Mouse (Mus musculus): ENCODE results near the gene Arcn1.
A peak's percentile ranks its signal among the peaks of the same experiment; 100 is the strongest.

Gene Arcn1

DNA sequence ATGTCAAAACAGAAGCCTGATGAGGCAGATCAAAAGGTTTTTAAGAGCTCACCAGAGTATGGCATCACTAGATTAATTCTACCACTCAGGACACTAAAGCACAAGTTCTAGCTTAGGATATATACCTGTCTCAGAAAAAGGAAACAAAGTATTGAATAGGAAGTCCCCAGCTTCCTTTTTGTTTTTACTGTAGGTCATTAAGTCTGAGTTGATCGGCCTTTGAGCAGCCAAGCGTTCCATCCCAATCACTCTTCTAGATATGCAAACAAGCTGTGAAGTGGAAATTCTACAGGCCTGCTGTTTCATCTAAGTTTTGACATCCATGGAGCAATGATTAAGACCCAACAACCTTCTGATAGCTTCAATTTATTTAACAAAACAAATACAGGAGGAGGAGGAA is 6.8 kb downstream of the Arcn1 start:
- TF ChIP-seq CTCF (conservative IDR thresholded peaks at IDR 0.05; ENCODE audit: low read length): no peak
- no peak for TF ChIP-seq POU5F1 (IDR thresholded peaks at IDR 0.05; ENCODE audit: borderline replicate concordance, low read length)
- TF ChIP-seq NANOG (IDR thresholded peaks at IDR 0.05; ENCODE audit: borderline replicate concordance, low read length): no peak
- H3K9me3 ChIP-seq (ENCODE audit: low read length): no peaks in the 10 kb centered on the region
- peaks cover 29% of the 10 kb centered on the region for H3K4me1 ChIP-seq (replicated peaks; ENCODE audit: low read depth, low read length)
- no peak overlapping the region for H3K4me3 ChIP-seq (replicated peaks; ENCODE audit: low read length)
- peaks cover 58% of the 10 kb centered on the region for H3K36me3 ChIP-seq (ENCODE audit: insufficient read depth, low read length)
- H3K27me3 ChIP-seq (ENCODE audit: insufficient read depth, low read length): no peaks in the 10 kb centered on the region

DNA sequence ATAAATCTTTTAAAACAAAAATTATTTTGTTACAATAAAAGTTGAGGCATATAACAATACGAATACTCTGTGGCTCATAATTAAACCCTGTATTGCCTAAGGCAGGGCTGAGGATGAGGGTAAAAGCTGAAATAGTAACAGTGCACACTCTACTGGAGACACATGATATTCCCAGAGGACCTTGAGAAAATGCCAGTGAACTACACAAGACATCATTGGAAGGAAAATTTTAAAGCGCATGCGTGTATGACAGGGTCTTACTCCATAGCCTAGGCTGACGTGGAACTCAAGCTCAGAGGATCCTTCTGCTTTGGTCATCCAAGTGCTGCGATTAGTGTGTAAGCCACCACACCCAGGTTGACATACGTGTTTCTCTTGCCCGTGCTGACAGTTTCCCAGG is 19.2 kb downstream of the Arcn1 start:
- Histone ChIP-seq H3K9me3 (ENCODE audit: low read length) (no peaks in the 10 kb centered on the region), H3K4me3 (replicated peaks; ENCODE audit: low read length) (no peak overlapping the region), H3K27me3 (ENCODE audit: insufficient read depth, low read length) (no peaks in the 10 kb centered on the region), H3K4me1 (replicated peaks; ENCODE audit: low read depth, low read length) (no peaks in the 10 kb centered on the region), H3K36me3 (ENCODE audit: insufficient read depth, low read length) (peaks cover 92% of the 10 kb centered on the region)
- TF ChIP-seq CTCF (conservative IDR thresholded peaks at IDR 0.05; ENCODE audit: low read length) (peak; percentile 42), NANOG (IDR thresholded peaks at IDR 0.05; ENCODE audit: borderline replicate concordance, low read length) (no peak), POU5F1 (IDR thresholded peaks at IDR 0.05; ENCODE audit: borderline replicate concordance, low read length) (no peak)

DNA sequence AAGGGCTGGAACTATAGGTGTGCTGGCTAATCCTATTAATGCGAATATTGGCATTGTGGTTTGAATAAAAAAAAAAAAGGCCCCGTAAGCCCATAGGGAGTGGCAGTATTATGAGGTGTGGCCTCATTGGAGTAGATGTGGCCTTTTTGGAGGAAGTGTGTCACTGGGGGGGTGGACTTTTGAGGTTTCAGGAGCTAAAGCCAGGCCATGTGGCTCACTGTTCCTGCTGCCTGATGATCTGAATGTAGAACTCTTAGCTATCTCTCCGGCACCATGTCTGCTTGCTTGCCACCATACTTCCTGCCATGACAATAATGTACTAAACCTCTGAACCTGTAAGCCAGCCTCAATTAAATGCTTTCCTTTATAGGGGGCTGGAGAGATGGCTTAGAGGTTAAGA is 20.3 kb downstream of the Arcn1 start:
- Histone ChIP-seq H3K4me3 (replicated peaks; ENCODE audit: low read length) (no peak overlapping the region), H3K4me1 (replicated peaks; ENCODE audit: low read depth, low read length) (no peaks in the 10 kb centered on the region), H3K27me3 (ENCODE audit: insufficient read depth, low read length) (no peaks in the 10 kb centered on the region), H3K36me3 (ENCODE audit: insufficient read depth, low read length) (peaks cover 89% of the 10 kb centered on the region), H3K9me3 (ENCODE audit: low read length) (no peaks in the 10 kb centered on the region)
- no peak for TF ChIP-seq NANOG (IDR thresholded peaks at IDR 0.05; ENCODE audit: borderline replicate concordance, low read length)
- no peak for TF ChIP-seq POU5F1 (IDR thresholded peaks at IDR 0.05; ENCODE audit: borderline replicate concordance, low read length)
- no peak for TF ChIP-seq CTCF (conservative IDR thresholded peaks at IDR 0.05; ENCODE audit: low read length)

DNA sequence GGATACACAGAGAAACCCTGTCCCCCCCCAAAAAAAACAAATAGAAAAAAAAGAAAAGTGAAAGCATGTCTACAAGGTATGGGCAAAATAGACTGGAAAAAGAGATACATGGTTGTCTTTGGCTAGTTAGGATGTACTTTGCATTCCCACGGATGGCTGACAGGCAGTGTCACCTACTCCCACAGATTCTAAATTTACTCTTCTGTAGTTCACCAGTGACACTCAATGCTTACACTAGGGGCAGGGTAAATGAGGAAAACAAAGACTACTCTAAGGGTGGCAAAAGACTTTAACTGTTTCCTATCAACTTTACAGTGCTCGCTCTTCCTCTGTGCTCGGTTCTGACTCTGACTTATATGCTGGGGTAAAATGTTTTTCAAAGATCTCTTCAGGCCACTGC is 21.0 kb downstream of the Arcn1 start:
- TF ChIP-seq POU5F1 (IDR thresholded peaks at IDR 0.05; ENCODE audit: borderline replicate concordance, low read length) (no peak), NANOG (IDR thresholded peaks at IDR 0.05; ENCODE audit: borderline replicate concordance, low read length) (no peak), CTCF (conservative IDR thresholded peaks at IDR 0.05; ENCODE audit: low read length) (no peak)
- H3K36me3 ChIP-seq (ENCODE audit: insufficient read depth, low read length): peaks cover 83% of the 10 kb centered on the region
- no peak overlapping the region for H3K4me3 ChIP-seq (replicated peaks; ENCODE audit: low read length)

DNA sequence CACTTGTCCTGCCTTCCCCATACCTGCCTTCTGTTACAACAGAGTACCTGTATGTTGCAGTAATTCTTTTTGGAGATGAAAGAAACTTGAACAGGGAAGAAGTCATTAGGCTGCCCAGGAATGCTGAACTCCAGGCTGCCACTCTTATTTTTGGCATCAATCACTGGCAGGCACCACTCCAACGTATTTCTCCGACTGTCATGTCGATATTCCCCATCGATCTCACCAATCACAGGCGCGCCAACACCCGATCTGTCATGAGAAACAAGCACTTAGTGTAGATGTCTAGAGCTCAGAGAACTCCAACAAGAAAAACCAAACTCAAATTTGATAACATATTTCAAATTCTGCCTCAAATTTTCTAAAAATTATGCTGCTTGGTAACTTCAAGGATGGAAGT is 22.3 kb downstream of the Arcn1 start:
- Histone ChIP-seq H3K4me3 (replicated peaks; ENCODE audit: low read length) (no peak overlapping the region), H3K36me3 (ENCODE audit: insufficient read depth, low read length) (peaks cover 72% of the 10 kb centered on the region), H3K27me3 (ENCODE audit: insufficient read depth, low read length) (no peaks in the 10 kb centered on the region), H3K9me3 (ENCODE audit: low read length) (no peaks in the 10 kb centered on the region), H3K4me1 (replicated peaks; ENCODE audit: low read depth, low read length) (no peaks in the 10 kb centered on the region)
- TF ChIP-seq NANOG (IDR thresholded peaks at IDR 0.05; ENCODE audit: borderline replicate concordance, low read length): no peak
- TF ChIP-seq POU5F1 (IDR thresholded peaks at IDR 0.05; ENCODE audit: borderline replicate concordance, low read length): no peak
- no peak for TF ChIP-seq CTCF (conservative IDR thresholded peaks at IDR 0.05; ENCODE audit: low read length)

More for the DNA sequence above, 21.0 kb downstream of the Arcn1 start:
- Histone ChIP-seq H3K27me3 (ENCODE audit: insufficient read depth, low read length) (no peaks in the 10 kb centered on the region), H3K4me1 (replicated peaks; ENCODE audit: low read depth, low read length) (no peaks in the 10 kb centered on the region), H3K9me3 (ENCODE audit: low read length) (no peaks in the 10 kb centered on the region)

DNA sequence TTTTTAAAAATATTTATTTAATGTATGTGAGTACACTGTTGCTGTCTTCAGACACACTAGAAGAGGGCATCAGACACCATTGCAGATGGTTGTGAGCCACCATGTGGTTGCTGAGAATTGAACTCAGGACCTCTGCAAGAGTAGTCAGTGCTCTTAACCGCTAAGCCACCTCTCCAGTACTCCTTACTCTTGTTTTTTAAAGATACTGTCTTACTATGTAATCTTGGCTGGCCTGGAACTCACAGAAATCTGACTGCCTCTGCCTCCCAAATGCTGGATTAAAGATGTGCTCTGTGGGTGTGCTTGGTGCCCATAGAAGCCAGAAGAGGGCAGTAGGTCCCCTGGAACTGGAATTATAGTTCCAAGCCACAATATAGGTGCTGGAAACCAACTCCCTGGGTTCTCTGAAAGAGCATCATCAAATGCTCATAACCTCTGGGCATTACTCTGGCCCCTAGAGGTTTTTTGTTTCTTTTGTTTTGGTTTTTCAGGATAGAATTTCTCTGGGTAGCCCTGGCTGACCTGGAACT is 26.9 kb downstream of the Arcn1 start:
- Histone ChIP-seq H3K9me3 (ENCODE audit: low read length) (no peaks in the 10 kb centered on the region), H3K36me3 (ENCODE audit: insufficient read depth, low read length) (peaks cover 31% of the 10 kb centered on the region), H3K4me1 (replicated peaks; ENCODE audit: low read depth, low read length) (peaks cover 16% of the 10 kb centered on the region), H3K27me3 (ENCODE audit: insufficient read depth, low read length) (peaks cover 21% of the 10 kb centered on the region), H3K4me3 (replicated peaks; ENCODE audit: low read length) (no peak overlapping the region)
- TF ChIP-seq CTCF (conservative IDR thresholded peaks at IDR 0.05; ENCODE audit: low read length) (0 out of 2 replicates have a peak, but pooled peaks have one; percentile 4), NANOG (IDR thresholded peaks at IDR 0.05; ENCODE audit: borderline replicate concordance, low read length) (no peak)

DNA sequence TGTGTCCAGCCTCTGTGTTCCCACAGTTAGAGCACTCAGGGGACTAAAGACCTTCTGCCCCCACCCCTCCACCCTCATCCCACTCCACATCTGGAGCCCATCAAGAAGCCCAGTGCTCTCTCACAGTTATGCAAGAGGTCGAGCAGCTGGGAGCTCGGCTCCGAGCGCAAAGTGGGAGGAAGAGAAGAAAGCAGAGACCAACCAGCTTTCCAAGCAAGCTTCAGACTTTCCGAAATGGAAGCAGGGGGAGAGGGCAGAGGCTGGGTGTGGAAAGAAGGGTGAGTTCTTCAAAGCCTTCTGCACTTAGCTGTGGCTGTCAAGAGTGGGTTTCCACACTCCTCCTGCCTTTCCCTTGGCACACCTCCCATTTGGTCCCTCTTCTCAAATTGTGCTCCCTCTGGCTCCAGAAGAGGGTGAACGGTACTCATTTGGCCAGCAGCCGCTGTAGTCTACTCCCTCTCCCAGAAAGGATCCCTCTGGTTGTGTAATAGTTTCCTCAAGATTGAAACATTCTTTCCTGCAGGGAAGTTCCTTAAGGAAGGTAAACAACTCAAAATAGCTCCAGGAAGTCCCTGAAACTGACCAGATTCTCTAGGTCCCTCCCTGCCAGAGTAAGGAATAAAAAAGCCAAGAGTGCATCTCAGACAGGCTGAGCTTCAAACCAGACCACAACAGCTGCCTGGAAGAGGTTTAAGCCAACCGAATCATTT is 30.2 kb downstream of the Arcn1 start:
- H3K27me3 ChIP-seq (ENCODE audit: insufficient read depth, low read length): peaks cover 55% of the 10 kb centered on the region
- no peak overlapping the region for H3K4me3 ChIP-seq (replicated peaks; ENCODE audit: low read length)
- H3K36me3 ChIP-seq (ENCODE audit: insufficient read depth, low read length): no peaks in the 10 kb centered on the region; the same call in 1 of the 2 replicates
- no peaks in the 10 kb centered on the region for H3K9me3 ChIP-seq (ENCODE audit: low read length)
- TF ChIP-seq NANOG (IDR thresholded peaks at IDR 0.05; ENCODE audit: borderline replicate concordance, low read length) (no peak), POU5F1 (IDR thresholded peaks at IDR 0.05; ENCODE audit: borderline replicate concordance, low read length) (no peak), CTCF (conservative IDR thresholded peaks at IDR 0.05; ENCODE audit: low read length) (no peak)
- H3K4me1 ChIP-seq (replicated peaks; ENCODE audit: low read depth, low read length): peaks cover 45% of the 10 kb centered on the region

DNA sequence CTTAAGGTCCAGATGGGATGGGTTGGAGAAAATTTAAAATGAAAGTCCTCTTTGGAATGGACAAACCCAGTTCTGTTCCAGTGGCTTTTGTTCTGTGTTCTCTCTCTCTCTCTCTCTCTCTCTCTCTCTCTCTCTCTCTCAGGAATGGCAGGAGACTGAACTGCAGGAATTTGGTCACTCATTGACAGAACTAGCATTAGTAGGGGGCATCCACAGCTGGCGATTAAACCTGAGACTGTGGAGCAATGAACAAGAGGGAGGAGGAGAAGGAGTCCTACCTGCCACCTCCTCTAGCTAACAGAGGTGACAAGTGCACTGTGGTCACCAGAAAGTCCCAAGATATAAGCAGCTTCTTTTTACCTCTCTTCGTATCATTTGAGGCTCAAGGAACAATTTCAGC is 31.3 kb downstream of the Arcn1 start:
- H3K9me3 ChIP-seq (ENCODE audit: low read length): no peaks in the 10 kb centered on the region
- H3K4me1 ChIP-seq (replicated peaks; ENCODE audit: low read depth, low read length): peaks cover 46% of the 10 kb centered on the region
- H3K36me3 ChIP-seq (ENCODE audit: insufficient read depth, low read length): no peaks in the 10 kb centered on the region
- H3K4me3 ChIP-seq (replicated peaks; ENCODE audit: low read length): no peak overlapping the region
- TF ChIP-seq POU5F1 (IDR thresholded peaks at IDR 0.05; ENCODE audit: borderline replicate concordance, low read length) (no peak), CTCF (conservative IDR thresholded peaks at IDR 0.05; ENCODE audit: low read length) (no peak), NANOG (IDR thresholded peaks at IDR 0.05; ENCODE audit: borderline replicate concordance, low read length) (no peak)
- H3K27me3 ChIP-seq (ENCODE audit: insufficient read depth, low read length): peaks cover 63% of the 10 kb centered on the region
